21 mouse cellular contexts compared by ENCODE assay signal in genomic region chr1:183289576-183289975, GRCm38 (mm10). TPM values are rescaled to one million over a fixed set of nuclear protein-coding genes. Genes with fewer than 3 reads are reported as not detected.
DNase-seq lines count a peak whose midpoint lies in the region; TF ChIP-seq lines count a peak whose summit lies in the region.
"Had no signal": no experiment of that assay in that cellular context is flagged by ENCODE, and none has a peak within 500 bp of the region (broad histone marks: within the 10 kb centered on the region; RNA-seq: fewer than 3 reads in every experiment).

No protein-coding gene starts in this region.

- TF ChIP-seq POLR2A in ES-Bruce4 (IDR thresholded peaks at IDR 0.05; ENCODE audit: insufficient read depth, low read length) = no peak

- TF ChIP-seq CTCF in ES-Bruce4 (IDR thresholded peaks at IDR 0.05; ENCODE audit: low read depth, low read length) = no peak

- no peak for TF ChIP-seq EP300 in ES-Bruce4 (IDR thresholded peaks at IDR 0.05; ENCODE audit: insufficient read depth, low read depth, low read length)

- DNase-seq in heart, adult 11 months = peak; percentile 48
- no peak for DNase-seq in heart, adult 8-10 months (ENCODE audit: low spot score)
- peak; percentile 94 for DNase-seq in R1 (ENCODE audit: low read depth, low spot score)
- DNase-seq in urinary bladder, postnatal 10 days (ENCODE audit: low spot score) = no peak
- no peak for DNase-seq in heart, adult 18-20 months
- DNase-seq: adrenal gland, postnatal 10 days; adrenal gland, postnatal 36 days; B cell, adult 2 months; cerebellum, adult 18-20 months; cerebellum, adult 9-10 months; cerebellum, postnatal 25 days; forebrain, postnatal 0 days; gastrocnemius, adult 2 months; gastrocnemius, postnatal 14 days; heart, adult 2 months had no signal

- no peaks in the 10 kb centered on the region for H3K9me3 ChIP-seq in ES-Bruce4 (replicated peaks; ENCODE audit: control insufficient read depth, insufficient read depth, low read length, poor library complexity, severe bottlenecking)
- H3K9me3 ChIP-seq: embryonic facial prominence, embryonic 12.5 days; embryonic facial prominence, embryonic 15.5 days; hindbrain, embryonic 12.5 days; hindbrain, embryonic 15.5 days had no signal

- peaks cover 34% of the 10 kb centered on the region for H3K36me3 ChIP-seq in ES-Bruce4 (ENCODE audit: control insufficient read depth, insufficient read depth, low read length, poor library complexity, severe bottlenecking)

- 0 out of 2 replicates have a peak overlapping the region, but pooled peaks have one; percentile 31 for H3K27ac ChIP-seq in ES-Bruce4 (ENCODE audit: insufficient read depth, low read length)
- H3K27ac ChIP-seq: embryonic facial prominence, embryonic 12.5 days; embryonic facial prominence, embryonic 15.5 days; gastrocnemius, adult 2 months; heart, adult 2 months; hindbrain, embryonic 12.5 days; hindbrain, embryonic 15.5 days had no signal

- peak overlapping the region; percentile 90 for H3K4me3 ChIP-seq in ES-Bruce4 (ENCODE audit: low read depth, low read length)
- H3K4me3 ChIP-seq: embryonic facial prominence, embryonic 12.5 days; embryonic facial prominence, embryonic 15.5 days; gastrocnemius, adult 2 months; heart, adult 2 months; hindbrain, embryonic 12.5 days; hindbrain, embryonic 15.5 days had no signal

- peak overlapping the region; percentile 54 for H3K9ac ChIP-seq in ES-Bruce4 (ENCODE audit: low read depth, poor library complexity, severe bottlenecking)
- H3K9ac ChIP-seq: embryonic facial prominence, embryonic 12.5 days; embryonic facial prominence, embryonic 15.5 days; forebrain, postnatal 0 days; hindbrain, embryonic 12.5 days; hindbrain, embryonic 15.5 days had no signal

- H3K4me1 ChIP-seq in ES-Bruce4 (ENCODE audit: control insufficient read depth, insufficient read depth, low read length) = no peaks in the 10 kb centered on the region
- H3K4me1 ChIP-seq: embryonic facial prominence, embryonic 12.5 days; embryonic facial prominence, embryonic 15.5 days; hindbrain, embryonic 12.5 days; hindbrain, embryonic 15.5 days had no signal

- no peaks in the 10 kb centered on the region for H3K27me3 ChIP-seq in ES-Bruce4 (ENCODE audit: control insufficient read depth, insufficient read depth, low read length, poor library complexity, severe bottlenecking)
- H3K27me3 ChIP-seq: CH12.LX; embryonic facial prominence, embryonic 12.5 days; embryonic facial prominence, embryonic 15.5 days; hindbrain, embryonic 12.5 days; hindbrain, embryonic 15.5 days had no signal

RNA-seq across cellular contexts. Expression of gene Aida, which starts 6.8 kb away (rescaled TPM):
- total RNA-seq in heart, adult 8-10 months (2022) = 10 to 100 TPM; 22.3 to 32.3 (median 28.5) TPM
- polyA plus RNA-seq in ES-Bruce4 (2011; ENCODE audit: insufficient read depth, insufficient read length, low read depth, missing spikeins) = 64.9 and 74.6 TPM in 2 replicates
- 10 to 100 TPM; 28.4 to 29.0 TPM for total RNA-seq in heart, adult 18-20 months (2021)

RNA-seq across cellular contexts. Expression of gene Brox, which starts 7.5 kb away (rescaled TPM):
- 10 to 100 TPM; 27.0 to 35.3 (median 32.5) TPM for total RNA-seq in heart, adult 8-10 months (2022)
- 40.4 and 40.5 TPM in 2 replicates for polyA plus RNA-seq in ES-Bruce4 (2011; ENCODE audit: insufficient read depth, insufficient read length, low read depth, missing spikeins)
- 10 to 100 TPM; 29.4 to 31.9 TPM for total RNA-seq in heart, adult 18-20 months (2021)

Comparison
In these comparisons a context has a peak if more than half of its experiments do, and no peak if none do; other contexts are left out.
1. DNase-seq: peak in heart, adult 11 months (single experiment) and R1 (single experiment); none in heart, adult 8-10 months (single experiment), urinary bladder, postnatal 10 days (single experiment) and heart, adult 18-20 months (0 of 2).